8 mouse cellular contexts compared by ENCODE assay signal in genomic region chr3:79286376-79287107, GRCm38 (mm10). TPM values are rescaled to one million over a fixed set of nuclear protein-coding genes. Genes with fewer than 3 reads are reported as not detected.
DNase-seq lines count a peak whose midpoint lies in the region; ATAC-seq lines count a peak whose summit lies in the region.

TSS of gene Rapgef2 (minus strand) at chr3:79286517.

- H3K4me1 ChIP-seq in hindbrain, embryonic 14.5 days (replicated peaks; ENCODE audit: control insufficient read depth, insufficient read depth, low read length) = peaks cover 38% of the 10 kb centered on the region

- peak within 1 kb of the TSS; percentile 94 for H3K27ac ChIP-seq in hindbrain, embryonic 14.5 days

- peak within 1 kb of the TSS; percentile 92 for H3K4me2 ChIP-seq in hindbrain, embryonic 14.5 days (replicated peaks)

- H3K4me3 ChIP-seq in hindbrain, embryonic 14.5 days (replicated peaks; ENCODE audit: low read length) = peak within 1 kb of the TSS; percentile 82

- H3K27me3 ChIP-seq in hindbrain, embryonic 14.5 days (ENCODE audit: control insufficient read depth, insufficient read depth, low read length) = peaks cover 4% of the 10 kb centered on the region; the same call in 1 of the 2 replicates

- H3K36me3 ChIP-seq in hindbrain, embryonic 14.5 days (replicated peaks; ENCODE audit: control insufficient read depth, insufficient read depth) = no peaks in the 10 kb centered on the region

- peak within 1 kb of the TSS; percentile 88 for H3K9ac ChIP-seq in hindbrain, embryonic 14.5 days

- ATAC-seq in hindbrain, embryonic 14.5 days (ENCODE audit: low FRiP score) = peak; percentile 78

- WGBS in hindbrain, embryonic 14.5 days = 0% methylated on average over 46 of the region's 97 CpGs

- H3K9me3 ChIP-seq in hindbrain, embryonic 14.5 days (ENCODE audit: control insufficient read depth, low read length) = no peaks in the 10 kb centered on the region

- DNase-seq in ZHBTc4 (ENCODE audit: low read depth, low spot score) = peak; percentile 69
- DNase-seq in cerebellum, postnatal 14 days = peak; percentile 76 to 80
- DNase-seq in frontal cortex, postnatal 36 days (ENCODE audit: low spot score in 2 of 2) = peak; percentile 52 to 61
- peak; percentile 49 for DNase-seq in hindbrain, embryonic 14.5 days (ENCODE audit: low spot score)
- peak; percentile 42 to 48 for DNase-seq in left cerebral cortex, adult 18-20 months (ENCODE audit: low spot score in 2 of 2)
- peak; percentile 80 to 87 for DNase-seq in lung, postnatal 4 days
- peak; percentile 71 for DNase-seq in retina, embryonic 14.5 days (ENCODE audit: low spot score)
- peak; percentile 62 for DNase-seq in urinary bladder, postnatal 25 days (ENCODE audit: low spot score)

RNA-seq across cellular contexts. Expression of gene Rapgef2, which starts in this region (rescaled TPM):
- polyA plus RNA-seq in hindbrain, embryonic 14.5 days (2014; fragmentation: Nextera tagmentation; extraction: Ambion mirVana) = 13.9 and 16.1 TPM in 2 replicates
- total RNA-seq in left cerebral cortex, adult 18-20 months (2021) = 100 to 1,000 TPM; 121 to 129 TPM

Comparison
In these comparisons a context has a peak if more than half of its experiments do, and no peak if none do; other contexts are left out.
1. Peak in every context shown above with its lines: DNase-seq, ATAC-seq, H3K4me3 ChIP-seq and H3K27ac ChIP-seq.